Comparison of ENCODE assay signal across 17 mouse cellular contexts in the genomic region with DNA sequence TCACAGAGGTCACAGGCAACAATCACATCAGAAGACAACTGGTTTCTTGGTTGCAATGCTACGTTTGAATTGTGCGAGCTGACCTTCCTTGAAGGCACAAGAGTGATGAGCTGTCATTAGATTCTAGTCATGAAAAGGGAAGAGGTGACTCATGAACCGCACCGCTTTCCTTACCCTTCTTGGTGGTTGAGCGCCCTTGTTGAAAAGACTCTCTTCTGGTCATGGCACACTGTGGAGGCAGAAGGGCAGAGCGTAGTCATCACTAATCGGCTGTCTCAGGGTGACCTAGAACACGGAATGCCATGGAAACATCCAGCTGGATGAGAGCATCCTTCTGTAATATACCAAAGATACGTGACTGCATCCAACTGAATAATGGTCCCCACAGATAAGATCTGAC.
A peak's percentile ranks its signal among the peaks of the same experiment; 100 is the strongest.
DNase-seq lines count a peak whose midpoint lies in the region; TF ChIP-seq lines count a peak whose summit lies in the region.
"Had no signal": no experiment of that assay in that cellular context is flagged by ENCODE, and none has a peak within 500 bp of the region (broad histone marks: within the 10 kb centered on the region; RNA-seq: fewer than 3 reads in every experiment).

No protein-coding gene starts in this region.

- no peak overlapping the region for H3ac ChIP-seq in myocyte (ENCODE audit: control insufficient read depth, insufficient read length)

- peak overlapping the region; percentile 41 for H3K27ac ChIP-seq in left cerebral cortex, adult 2 months
- peak overlapping the region; percentile 12 for H3K27ac ChIP-seq in brown adipose tissue, adult 24 weeks (replicated peaks; ENCODE audit: low read depth, low read length)
- no peak overlapping the region for H3K27ac ChIP-seq in layer of hippocampus, adult 2 months
- H3K27ac ChIP-seq: heart, embryonic 15.5 days; hindbrain, embryonic 15.5 days; midbrain, embryonic 10.5 days had no signal

- no peak for DNase-seq in left cerebral cortex, adult 2 months (ENCODE audit: extremely low spot score in 1 of 2, low spot score in 2 of 2)
- DNase-seq in left cerebral cortex, postnatal 4 days: no peak
- DNase-seq in CD4-positive, CD25-positive, alpha-beta regulatory T cell, adult 2 months (ENCODE audit: low read depth, low spot score): peak; percentile 45
- no peak for DNase-seq in layer of hippocampus, adult 2 months (ENCODE audit: low spot score in 2 of 2)
- DNase-seq in embryo, embryonic 10 days (ENCODE audit: low spot score): no peak
- DNase-seq: heart, adult 11 months; kidney, adult 11 months; kidney, postnatal 14 days; right cerebral cortex, adult 18-20 months; thymus, postnatal 4 days had no signal

- H3K4me2 ChIP-seq in myocyte (ENCODE audit: low read depth): peak overlapping the region; percentile 92
- H3K4me2 ChIP-seq: heart, embryonic 15.5 days; hindbrain, embryonic 15.5 days; liver, embryonic 11.5 days; lung, embryonic 15.5 days had no signal

- intact Hi-C loops in left cerebral cortex, adult 2 months (cut with DNase I): no loop called here
- intact Hi-C loops in left cerebral cortex, postnatal 4 days (cut with DNase I): no loop called here

- H3K4me1 ChIP-seq in brown adipose tissue, adult 24 weeks (ENCODE audit: control insufficient read depth, insufficient read depth, insufficient read length, low read length): peaks cover 33% of the 10 kb centered on the region

- H3K27me3 ChIP-seq in myocyte (ENCODE audit: control insufficient read depth, insufficient read depth, insufficient read length): no peaks in the 10 kb centered on the region
- H3K27me3 ChIP-seq: heart, embryonic 15.5 days; hindbrain, embryonic 15.5 days; lung, embryonic 15.5 days had no signal

- peaks cover 65% of the 10 kb centered on the region for H3K79me2 ChIP-seq in myocyte (ENCODE audit: control insufficient read depth, insufficient read depth)

- TF ChIP-seq POLR2A in myocyte (IDR thresholded peaks at IDR 0.05; ENCODE audit: insufficient read length, low read depth): no peak

- no peak overlapping the region for H3K4me3 ChIP-seq in left cerebral cortex, adult 2 months
- H3K4me3 ChIP-seq in brown adipose tissue, adult 24 weeks (ENCODE audit: insufficient read depth, low read depth, low read length): no peak overlapping the region
- no peak overlapping the region for H3K4me3 ChIP-seq in myocyte
- H3K4me3 ChIP-seq in layer of hippocampus, adult 2 months: no peak overlapping the region
- H3K4me3 ChIP-seq: heart, embryonic 15.5 days; hindbrain, embryonic 15.5 days; lung, embryonic 15.5 days; midbrain, embryonic 10.5 days had no signal

- peaks cover 24% of the 10 kb centered on the region for H3K36me3 ChIP-seq in myocyte (ENCODE audit: control insufficient read depth, insufficient read depth)
- H3K36me3 ChIP-seq: heart, embryonic 15.5 days; hindbrain, embryonic 15.5 days; lung, embryonic 15.5 days; midbrain, embryonic 10.5 days had no signal

- TF ChIP-seq CTCF in left cerebral cortex, adult 2 months (IDR thresholded peaks at IDR 0.05): no peak
- TF ChIP-seq CTCF in layer of hippocampus, adult 2 months (conservative IDR thresholded peaks at IDR 0.05): no peak

TF ChIP-seq in myocyte, 11 proteins besides CTCF, POLR2A, EP300 and RAD21:
- TF ChIP-seq MYOD1 (IDR thresholded peaks at IDR 0.05; ENCODE audit: control insufficient read depth in 1 of 3, insufficient read length in 2 of 3, low read depth in 2 of 3) (no peak), CEBPB (IDR thresholded peaks at IDR 0.05; ENCODE audit: insufficient read depth, poor library complexity, severe bottlenecking) (0 out of 2 replicates have a peak, but pooled peaks have one; percentile 1), MYOG (IDR thresholded peaks at IDR 0.05; ENCODE audit: control insufficient read depth in 1 of 3, insufficient read depth in 1 of 3, insufficient read length in 2 of 3, low read depth in 2 of 3) (no peak), USF1 (IDR thresholded peaks at IDR 0.05; ENCODE audit: low read depth) (no peak), POLR2AphosphoS2 (IDR thresholded peaks at IDR 0.05; ENCODE audit: insufficient read length, low read depth) (peak; percentile 12), REST (IDR thresholded peaks at IDR 0.05; ENCODE audit: insufficient read depth, insufficient read length) (no peak), MAX (IDR thresholded peaks at IDR 0.05; ENCODE audit: low read depth) (no peak), SRF (IDR thresholded peaks at IDR 0.05; ENCODE audit: control insufficient read depth, insufficient read length, low read depth) (no peak), E2F4 (IDR thresholded peaks at IDR 0.05; ENCODE audit: insufficient read depth) (no peak), TCF12 (IDR thresholded peaks at IDR 0.05; ENCODE audit: insufficient read depth, poor library complexity, severe bottlenecking) (no peak), TCF3 (IDR thresholded peaks at IDR 0.05; ENCODE audit: insufficient read length, low read depth) (no peak)
